Mouse (Mus musculus) small intestine, adult 2 months (tissue): ENCODE data around the gene Tbc1d14. TPM values are rescaled to one million over a fixed set of nuclear protein-coding genes. Genes with fewer than 3 reads are reported as not detected.

ENCODE experiments used
- H3K27ac ChIP-seq: fragments of 200-500 bp; 2 replicates; pipeline ENCODE4 v1.5.1; 2012; ENCODE audit warnings: low read depth, low read length, control low read depth, inconsistent platforms; ENCODE audit not compliant: insufficient read depth
- H3K27me3 ChIP-seq: fragments of 200-500 bp; 2 replicates; pipeline ENCODE4 v1.6.1; 2012; ENCODE audit warnings: mild to moderate bottlenecking, moderate library complexity, low read length, inconsistent platforms; ENCODE audit not compliant: control insufficient read depth, insufficient read depth
- H3K36me3 ChIP-seq: fragments of 200-500 bp; 2 replicates; pipeline ENCODE4 v1.6.1; 2012; ENCODE audit warnings: mild to moderate bottlenecking, low read length, control low read depth, inconsistent platforms; ENCODE audit not compliant: control insufficient read depth, insufficient read depth
- H3K4me1 ChIP-seq: fragments of 200-500 bp; 2 replicates; pipeline ENCODE4 v1.6.1; 2012; ENCODE audit warnings: low read length, inconsistent platforms, mixed read lengths; ENCODE audit not compliant: control insufficient read depth, insufficient read depth, insufficient read length
- H3K4me3 ChIP-seq: fragments of 200-500 bp; 2 replicates; pipeline ENCODE4 v1.5.1; 2012; ENCODE audit warnings: low read depth, mild to moderate bottlenecking, control low read depth, inconsistent platforms, low read length, moderate library complexity
- CTCF ChIP-seq: fragments of 200-500 bp; IDR thresholded peaks from 2 replicates; pipeline ENCODE4 v1.5.1; 2012; ENCODE audit warnings: low read depth, mild to moderate bottlenecking, control low read depth, inconsistent platforms, low read length, moderate library complexity, mixed read lengths; ENCODE audit not compliant: insufficient replicate concordance, insufficient read length; ENCODE audit errors: extremely low read depth
- POLR2A ChIP-seq: fragments of 200-500 bp; IDR thresholded peaks from 2 replicates; pipeline ENCODE4 v1.6.1; 2012; ENCODE audit warnings: low read depth, mild to moderate bottlenecking, control low read depth, inconsistent platforms, low read length, moderate library complexity
- WGBS: fragments of 180-500 bp; shearing (Covaris S2); methylation state at CpG from one replicate; pipeline ENCODE4 v1.1.7; 2018; 5-methylcytosine and 5-hydroxymethylcytosine counted together
- polyA plus RNA-seq: library from polyadenylated mRNA; depleted of rRNA; stranded (reverse); fragments of >200 nt; gene quantifications from 2 replicates; pipeline ENCODE4 v1.2.3, GENCODE M21; 2012

The Tbc1d14 gene
- polyA plus RNA-seq, 1 experiment = 21.7 TPM

GRCm38 (mm10) chr5:36485306-36485705, 107.8 kb downstream of the Tbc1d14 start:
- 27% methylated on average over 19 of the region's 19 CpGs for WGBS
- H3K27ac ChIP-seq = no peak overlapping the region
- H3K4me3 ChIP-seq = peak overlapping the region; percentile 66
- peaks cover 6% of the 10 kb centered on the region for H3K27me3 ChIP-seq
- no peak for TF ChIP-seq POLR2A
- TF ChIP-seq CTCF = no peak
- no peaks in the 10 kb centered on the region for H3K36me3 ChIP-seq
- H3K4me1 ChIP-seq = peaks cover 17% of the 10 kb centered on the region

- H3K36me3 ChIP-seq = no peaks in the 10 kb centered on the region
- 5% methylated on average over 96 of the region's 97 CpGs for WGBS
- H3K27ac ChIP-seq = peak within 1 kb of the TSS; percentile 19; the same call in 1 of the 2 replicates
- peak within 1 kb of the TSS; percentile 91 for H3K4me3 ChIP-seq
- TF ChIP-seq POLR2A = no peak
- peak; percentile 43; the same call in 1 of the 2 replicates for TF ChIP-seq CTCF
- peaks cover 17% of the 10 kb centered on the region for H3K4me1 ChIP-seq
- peaks cover 6% of the 10 kb centered on the region for H3K27me3 ChIP-seq
Observed at GRCm38 (mm10) chr5:36484171-36484990, 108.7 kb downstream of the Tbc1d14 start, which contains the start of the genes Tada2b and Ccdc96. Gene Tada2b, minus strand, starts transcription at chr5:36484285. Gene Ccdc96, plus strand, starts transcription at chr5:36484588.

DNA sequence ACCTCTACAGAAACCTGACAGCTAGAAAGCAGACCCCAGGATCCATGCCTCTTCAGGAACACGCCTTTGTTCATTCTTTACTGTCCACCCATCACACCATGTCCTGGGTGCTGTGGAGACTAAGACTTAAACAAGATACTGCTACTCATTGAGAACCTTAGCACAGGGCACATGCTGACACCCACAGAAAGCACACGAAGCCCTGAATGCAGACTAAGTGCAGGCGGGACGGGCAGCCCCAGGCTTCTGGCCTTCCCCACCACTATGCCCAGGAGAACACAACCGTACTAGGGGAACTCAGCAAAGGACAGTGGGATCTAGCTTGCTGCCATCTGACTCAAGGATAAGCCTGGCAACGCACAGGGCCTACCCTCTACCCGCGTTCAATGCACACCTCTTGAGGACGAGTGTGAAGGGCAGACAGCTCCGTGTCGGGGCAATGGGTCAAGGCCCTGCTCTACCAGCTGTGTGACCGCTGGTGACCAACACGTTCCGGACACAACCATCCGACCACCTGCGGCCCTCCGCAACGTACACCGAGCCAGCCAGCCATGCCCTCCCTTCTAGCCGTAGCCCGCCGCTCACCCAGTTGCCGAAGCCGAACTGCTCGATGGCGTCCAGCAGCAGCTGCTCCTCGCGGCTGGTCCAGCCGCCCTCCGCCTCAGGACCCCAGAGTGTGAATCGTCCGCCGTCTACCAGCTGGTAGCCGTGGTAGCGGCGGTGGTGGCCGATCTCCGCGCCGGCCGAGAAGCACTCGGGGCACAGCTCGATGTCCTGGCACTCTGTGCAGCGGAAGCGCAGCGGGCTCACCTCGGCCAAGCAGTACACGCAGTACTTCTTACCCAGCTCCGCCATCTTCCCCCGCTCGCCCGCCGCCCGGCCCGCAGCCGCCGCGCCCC, 109.6 kb downstream of the Tbc1d14 start:
- peak overlapping the region; percentile 19; the same call in 1 of the 2 replicates for H3K27ac ChIP-seq
- H3K36me3 ChIP-seq = no peaks in the 10 kb centered on the region
- peak overlapping the region; percentile 91 for H3K4me3 ChIP-seq
- peaks cover 6% of the 10 kb centered on the region for H3K27me3 ChIP-seq
- peaks cover 17% of the 10 kb centered on the region for H3K4me1 ChIP-seq
- TF ChIP-seq CTCF = no peak
- no peak for TF ChIP-seq POLR2A
- WGBS = 3% methylated on average over 58 of the region's 58 CpGs

GRCm38 (mm10) chr5:36481114-36481513, 112.0 kb downstream of the Tbc1d14 start:
- H3K27me3 ChIP-seq = peaks cover 6% of the 10 kb centered on the region
- WGBS = 68% methylated on average over 1 of the region's 1 CpGs
- H3K4me1 ChIP-seq = peaks cover 17% of the 10 kb centered on the region
- H3K36me3 ChIP-seq = peaks cover 3% of the 10 kb centered on the region; the same call in 1 of the 2 replicates
- H3K27ac ChIP-seq = no peak overlapping the region
- TF ChIP-seq CTCF (no peak), POLR2A (no peak)
- H3K4me3 ChIP-seq = no peak overlapping the region

DNA sequence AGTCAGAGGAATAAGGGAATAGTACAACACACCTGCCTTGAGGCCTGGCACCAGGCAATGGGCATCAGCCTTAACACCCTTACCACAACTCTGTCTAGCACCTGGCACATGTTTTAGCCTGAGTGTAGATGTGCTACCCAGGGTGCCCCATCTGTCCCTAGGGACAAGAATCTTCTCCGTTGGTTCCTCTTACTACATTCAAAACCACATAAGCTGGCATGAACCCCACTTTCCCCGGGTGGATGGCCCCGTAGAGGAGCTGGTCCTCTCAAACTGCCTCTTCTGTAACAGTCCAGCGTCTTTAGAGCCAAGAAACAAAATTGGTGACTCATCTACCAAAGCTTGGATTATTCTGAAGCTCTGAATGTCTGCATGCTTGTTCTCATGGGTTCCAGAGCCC, 112.7 kb downstream of the Tbc1d14 start:
- WGBS = 83% methylated on average over 4 of the region's 4 CpGs
- H3K36me3 ChIP-seq = peaks cover 3% of the 10 kb centered on the region; the same call in 1 of the 2 replicates
- no peak for TF ChIP-seq CTCF
- no peak overlapping the region for H3K4me3 ChIP-seq
- peaks cover 4% of the 10 kb centered on the region for H3K27me3 ChIP-seq
- no peak overlapping the region for H3K27ac ChIP-seq
- H3K4me1 ChIP-seq = peaks cover 17% of the 10 kb centered on the region

DNA sequence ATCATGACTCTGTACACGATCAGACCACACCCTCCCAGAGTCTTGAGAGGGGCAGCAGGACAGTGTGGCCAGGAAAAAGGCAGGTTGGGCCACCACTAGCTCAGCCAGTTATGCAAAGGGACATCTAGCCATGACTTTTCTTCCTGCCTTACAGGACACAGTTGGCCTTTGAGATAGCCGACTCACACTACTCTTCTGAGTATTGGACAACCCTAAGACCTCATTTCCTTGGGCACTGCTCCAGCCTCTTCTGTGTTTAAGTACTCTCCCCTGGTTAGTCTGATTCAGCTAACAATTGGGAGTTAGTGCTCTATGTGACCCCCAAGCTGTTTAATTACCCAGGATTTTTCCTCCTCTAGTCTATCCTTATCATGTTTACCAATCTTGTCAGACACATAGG, 113.3 kb downstream of the Tbc1d14 start:
- TF ChIP-seq POLR2A (no peak), CTCF (no peak)
- Histone ChIP-seq H3K36me3 (peaks cover 4% of the 10 kb centered on the region; the same call in 1 of the 2 replicates), H3K27ac (no peak overlapping the region), H3K4me1 (peaks cover 11% of the 10 kb centered on the region), H3K4me3 (no peak overlapping the region), H3K27me3 (no peaks in the 10 kb centered on the region)
- WGBS = 26% methylated on average over 2 of the region's 2 CpGs
